24 mouse cellular contexts compared by ENCODE assay signal in the genomic region with DNA sequence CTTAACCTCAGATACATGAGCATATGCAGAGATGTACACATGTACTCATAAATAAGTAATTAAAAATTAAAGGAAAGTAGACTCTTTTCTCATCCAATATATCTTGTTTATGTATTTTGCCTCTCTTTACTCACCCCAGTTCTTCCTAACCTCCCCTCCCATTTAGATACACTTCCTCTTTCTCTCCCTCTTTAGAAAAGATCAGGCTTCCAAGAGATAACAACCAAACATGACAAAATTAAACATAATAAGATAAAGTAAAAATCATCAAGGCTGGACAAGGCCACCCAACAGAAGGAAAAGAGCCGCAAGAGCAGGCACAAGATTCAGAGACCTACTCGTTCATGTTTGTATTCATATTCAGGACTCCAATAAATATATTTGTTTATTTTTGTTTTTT. TPM values are rescaled to one million over a fixed set of nuclear protein-coding genes. Genes with fewer than 3 reads are reported as not detected.
A peak's percentile ranks its signal among the peaks of the same experiment; 100 is the strongest.
DNase-seq lines count a peak whose midpoint lies in the region; ATAC-seq and TF ChIP-seq lines count a peak whose summit lies in the region.
"Had no signal": no experiment of that assay in that cellular context is flagged by ENCODE, and none has a peak within 500 bp of the region (broad histone marks: within the 10 kb centered on the region; RNA-seq: fewer than 3 reads in every experiment).

No protein-coding gene starts in this region.

- peaks cover 0 to 3% of the 10 kb centered on the region in 2 experiments; a peak in 2 of 4 replicates for H3K4me1 ChIP-seq in MEL (ENCODE audit: control insufficient read depth in 1 of 2, insufficient read depth in 2 of 2, low read length in 2 of 2)
- H3K4me1 ChIP-seq in midbrain, embryonic 15.5 days: no peaks in the 10 kb centered on the region

- WGBS in midbrain, embryonic 15.5 days: 91% methylated on average over 2 of the region's 2 CpGs

- H3K4me2 ChIP-seq in midbrain, embryonic 15.5 days: no peak overlapping the region

- H3K36me3 ChIP-seq in MEL (ENCODE audit: control insufficient read depth in 1 of 2, insufficient read depth in 2 of 2, low read length in 2 of 2): peaks cover 0 to 9% of the 10 kb centered on the region in 2 experiments; a peak in 2 of 4 replicates
- H3K36me3 ChIP-seq in midbrain, embryonic 15.5 days (replicated peaks): no peaks in the 10 kb centered on the region
- H3K36me3 ChIP-seq: G1E had no signal

- no peak for TF ChIP-seq CTCF in MEL (IDR thresholded peaks at IDR 0.05 in 2 of 3, conservative IDR thresholded peaks at IDR 0.05 in 1 of 3; ENCODE audit: control insufficient read depth in 1 of 3, insufficient read depth in 1 of 3, low read depth in 2 of 3, low read length in 3 of 3, poor library complexity in 1 of 3, severe bottlenecking in 1 of 3)

- peak; percentile 67 for DNase-seq in MEL (ENCODE audit: low read depth, low spot score)
- peak; percentile 49 for DNase-seq in MEL-GATA-1-ER (ENCODE audit: extremely low read depth, low read depth)
- no peak for DNase-seq in heart, postnatal 10 days
- no peak for DNase-seq in thymus, postnatal 14 days
- DNase-seq in gastrocnemius, postnatal 4 days (ENCODE audit: low spot score in 2 of 2): no peak
- DNase-seq: adrenal gland, adult 2 months; adrenal gland, adult 8-10 months; adrenal gland, postnatal 10 days; adrenal gland, postnatal 14 days; adrenal gland, postnatal 25 days; adrenal gland, postnatal 36 days; B cell, adult 2 months; cerebellum, adult 11 months; cerebellum, adult 11-12 months; cerebellum, adult 18-20 months; cerebellum, adult 2 months had no signal

- no peaks in the 10 kb centered on the region for H3K27me3 ChIP-seq in MEL (ENCODE audit: control insufficient read depth in 1 of 2, insufficient read depth in 2 of 2, low read length in 2 of 2)
- no peaks in the 10 kb centered on the region for H3K27me3 ChIP-seq in midbrain, embryonic 15.5 days (replicated peaks)
- H3K27me3 ChIP-seq: CH12.LX, Patski had no signal

- H3K27ac ChIP-seq in MEL (ENCODE audit: control insufficient read depth, low read depth, low read length): no peak overlapping the region
- no peak overlapping the region for H3K27ac ChIP-seq in midbrain, embryonic 15.5 days

- TF ChIP-seq POLR2A in MEL (IDR thresholded peaks at IDR 0.05; ENCODE audit: control insufficient read depth in 1 of 2, insufficient read depth in 1 of 2, low read depth in 1 of 2, low read length in 2 of 2, poor library complexity in 1 of 2): no peak

- no peak for TF ChIP-seq RAD21 in MEL (IDR thresholded peaks at IDR 0.05; ENCODE audit: low read depth, low read length)

- intact Hi-C loops in heart, postnatal 10 days (cut with DNase I): no loop called here

- H3K9me3 ChIP-seq in MEL (replicated peaks; ENCODE audit: insufficient read depth, low read length): no peaks in the 10 kb centered on the region
- peaks cover 3% of the 10 kb centered on the region; the same call in 1 of the 2 replicates for H3K9me3 ChIP-seq in midbrain, embryonic 15.5 days

- H3K4me3 ChIP-seq in MEL (ENCODE audit: control insufficient read depth in 1 of 2, insufficient read depth in 1 of 2, low read depth in 2 of 2, low read length in 2 of 2): no peak overlapping the region
- H3K4me3 ChIP-seq in midbrain, embryonic 15.5 days: no peak overlapping the region

- H3K79me2 ChIP-seq in MEL (ENCODE audit: control insufficient read depth, insufficient read depth, low read length, poor library complexity): no peaks in the 10 kb centered on the region

- ATAC-seq in granulocyte monocyte progenitor cell, adult 5-6 weeks (replicated peaks; ENCODE audit: poor library complexity, severe bottlenecking): peak; percentile 30; the same call in 1 of the 2 replicates
- ATAC-seq in megakaryocyte progenitor cell, adult 5-6 weeks (replicated peaks; ENCODE audit: poor library complexity): 0 out of 2 replicates have a peak, but pooled peaks have one; percentile 37
- no peak for ATAC-seq in midbrain, embryonic 15.5 days (replicated peaks)
- ATAC-seq: activated CD4-positive, CD25-positive, alpha-beta regulatory T cell, adult 4 months; CD4-positive, CD25-positive, alpha-beta regulatory T cell, adult 4 months; Patski had no signal

- peak; percentile 65 to 88 for TF ChIP-seq EP300 in MEL (IDR thresholded peaks at IDR 0.05; ENCODE audit: low read depth in 1 of 2, low read length in 2 of 2)

- no peak overlapping the region for H3K9ac ChIP-seq in MEL (ENCODE audit: control insufficient read depth, low read depth, low read length, poor library complexity, severe bottlenecking)
- H3K9ac ChIP-seq in midbrain, embryonic 15.5 days: no peak overlapping the region

TF ChIP-seq in MEL, 35 proteins besides CTCF, POLR2A, EP300 and RAD21:
- TF ChIP-seq GATA1 (IDR thresholded peaks at IDR 0.05; ENCODE audit: low read depth, low read length): peak; percentile 79
- TF ChIP-seq ETS1 (IDR thresholded peaks at IDR 0.05; ENCODE audit: low read depth, low read length): peak; percentile 59; the same call in 1 of the 2 replicates
- no peak for TF ChIP-seq MEF2A (IDR thresholded peaks at IDR 0.05; ENCODE audit: extremely low read depth, insufficient replicate concordance, low read depth, low read length, poor library complexity, severe bottlenecking)
- no peak for TF ChIP-seq HCFC1 (IDR thresholded peaks at IDR 0.05; ENCODE audit: low read depth, low read length)
- no peak for TF ChIP-seq POLR2AphosphoS5 (IDR thresholded peaks at IDR 0.05; ENCODE audit: borderline replicate concordance, low read depth, low read length)
- TF ChIP-seq RCOR1 (IDR thresholded peaks at IDR 0.05; ENCODE audit: low read depth, low read length): peak; percentile 40
- TF ChIP-seq MAZ (IDR thresholded peaks at IDR 0.05; ENCODE audit: low read depth, low read length): peak; percentile 65; the same call in 1 of the 2 replicates
- no peak for TF ChIP-seq KAT2A (conservative IDR thresholded peaks at IDR 0.05; ENCODE audit: low read depth, low read length)
- peak; percentile 50; the same call in 1 of the 2 replicates for TF ChIP-seq TCF12 (IDR thresholded peaks at IDR 0.05; ENCODE audit: low read depth, low read length)
- TF ChIP-seq MXI1 (IDR thresholded peaks at IDR 0.05; ENCODE audit: low read depth, low read length): peak; percentile 38; the same call in 1 of the 2 replicates
- TF ChIP-seq MAFK (IDR thresholded peaks at IDR 0.05; ENCODE audit: borderline replicate concordance, low read depth, low read length): no peak
- TF ChIP-seq JUND (IDR thresholded peaks at IDR 0.05; ENCODE audit: low read depth, low read length): no peak
- no peak for TF ChIP-seq ZKSCAN1 (IDR thresholded peaks at IDR 0.05; ENCODE audit: low read depth, low read length)

RNA-seq across cellular contexts. Expression of gene Arhgap18, which starts 28.5 kb away (rescaled TPM):
- total RNA-seq in MEL (2012; rRNA removed): 3.4 and 4.4 TPM in 2 replicates
- polyA plus RNA-seq in MEL (2012; ENCODE audit: insufficient read depth in 1 of 2, insufficient read length in 2 of 2, low read depth in 1 of 2, low replicate concordance in 2 of 2, missing spikeins in 1 of 2): 1 to 10 TPM in 1 of 2 experiments, not detected in 1; 4.4 TPM
- 22.0 and 24.2 TPM in 2 replicates for total RNA-seq in granulocyte monocyte progenitor cell, adult 5-6 weeks (2014; fragmentation: Nextera tagmentation)
- 39.0 and 56.5 TPM in 2 replicates for total RNA-seq in granulocyte monocyte progenitor cell, adult 5-6 weeks (2017)
- 23.7 and 34.6 TPM in 2 replicates for total RNA-seq in megakaryocyte progenitor cell, adult 5-6 weeks (2015)
- 36.9 and 39.7 TPM in 2 replicates for total RNA-seq in megakaryocyte progenitor cell, adult 5-6 weeks (2017)
- 10 to 100 TPM; 36.3 to 64.0 TPM for total RNA-seq in heart, postnatal 10 days (2021)
- total RNA-seq in gastrocnemius, postnatal 4 days (2021): 10 to 100 TPM; 38.5 to 40.9 TPM
- 15.1 and 20.4 TPM in 2 replicates for polyA plus RNA-seq in midbrain, embryonic 15.5 days (2015; fragmentation: Nextera tagmentation; extraction: Ambion mirVana)

Comparison
In these comparisons a context has a peak if more than half of its experiments do, and no peak if none do; other contexts are left out.
1. DNase-seq: peak in MEL (single experiment) and MEL-GATA-1-ER (single experiment); none in heart, postnatal 10 days (0 of 2), thymus, postnatal 14 days (single experiment) and gastrocnemius, postnatal 4 days (0 of 2).